Mouse (Mus musculus) lung, adult 2 months (tissue): ENCODE results near the gene Gabrb1. TPM values are rescaled to one million over a fixed set of nuclear protein-coding genes. Genes with fewer than 3 reads are reported as not detected.
A peak's percentile ranks its signal among the peaks of the same experiment; 100 is the strongest.
"Not testable (repeated sequence)": the region's sequence is repeated elsewhere in the genome, so short reads cannot be mapped to it uniquely, and the experiment has no call there.

ENCODE experiments used
- DNase-seq: peaks from one replicate; pipeline ENCODE4 v3.0.0; 2022
- H3K4me1 ChIP-seq: fragments of 200-500 bp; 2 replicates; pipeline ENCODE4 v1.6.1; 2011; ENCODE audit warnings: low read length; ENCODE audit not compliant: control insufficient read depth, insufficient read depth
- H3K4me3 ChIP-seq: fragments of 200-500 bp; replicated peaks from 2 replicates; pipeline ENCODE3; 2011; ENCODE audit warnings: low read depth, mild to moderate bottlenecking, control low read depth, low read length; ENCODE audit errors: extremely low read depth
- CTCF ChIP-seq: fragments of 200-500 bp; IDR thresholded peaks from 2 replicates; pipeline ENCODE4 v1.5.1; 2011; ENCODE audit warnings: mild to moderate bottlenecking, low read length, control low read depth; ENCODE audit not compliant: insufficient read depth
- POLR2A ChIP-seq: fragments of 200-500 bp; IDR thresholded peaks from 2 replicates; pipeline ENCODE4 v1.6.1; 2011; ENCODE audit warnings: low read depth, mild to moderate bottlenecking, control low read depth, low read length, borderline replicate concordance; ENCODE audit errors: extremely low read depth
- WGBS: fragments of 180-500 bp; shearing (Covaris S2); methylation state at CpG from one replicate; pipeline ENCODE4 v1.1.7; 2018; 5-methylcytosine and 5-hydroxymethylcytosine counted together
- polyA plus RNA-seq: library from polyadenylated mRNA; depleted of rRNA; stranded (reverse); fragments of >200 nt; gene quantifications from 2 replicates; pipeline ENCODE4 v1.2.3, GENCODE M21; 2012

Gabrb1 gene
- polyA plus RNA-seq, 1 experiment, result not detected

DNA sequence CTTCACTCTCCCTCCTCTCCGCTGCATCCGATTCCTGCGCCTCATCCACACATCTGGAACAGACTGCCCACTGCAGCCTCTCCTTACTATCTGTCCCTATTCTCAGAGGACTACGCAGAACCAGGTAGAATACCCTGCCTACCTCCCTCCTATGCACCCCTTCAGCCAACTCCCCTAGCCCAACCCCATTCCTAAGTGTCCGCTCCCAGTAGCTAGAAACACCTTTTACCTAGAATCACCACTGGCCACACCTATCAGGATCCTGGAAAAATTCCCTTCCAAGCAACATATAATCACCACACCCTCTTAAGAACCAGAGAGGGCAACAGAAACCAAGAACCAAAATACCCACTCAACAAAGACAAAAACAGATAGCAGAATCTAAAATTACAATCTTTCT, 493.0 kb downstream of the Gabrb1 start:
- no peak for DNase-seq
- no peak overlapping the region for H3K4me3 ChIP-seq
- 92% methylated on average over 5 of the region's 5 CpGs for WGBS
- H3K4me1 ChIP-seq, result no peaks in the 10 kb centered on the region
- TF ChIP-seq CTCF (no peak), POLR2A (no peak)

GRCm38 (mm10) chr5:72155686-72156085, 497.8 kb downstream of the Gabrb1 start:
- not testable (repeated sequence) for DNase-seq, H3K4me3 ChIP-seq, H3K4me1 ChIP-seq
- 85% methylated on average over 3 of the region's 3 CpGs for WGBS

- 77% methylated on average over 5 of the region's 5 CpGs for WGBS
- peaks cover 2% of the 10 kb centered on the region; the same call in 1 of the 2 replicates for H3K4me1 ChIP-seq
- H3K4me3 ChIP-seq, result no peak overlapping the region
- DNase-seq, result no peak
- TF ChIP-seq CTCF (no peak), POLR2A (no peak)
Observed at GRCm38 (mm10) chr5:72156598-72156997, 498.7 kb downstream of the Gabrb1 start.

- WGBS, result 75% methylated on average over 12 of the region's 12 CpGs
- TF ChIP-seq CTCF (no peak), POLR2A (no peak)
- Histone ChIP-seq H3K4me1 (peaks cover 6% of the 10 kb centered on the region), H3K4me3 (no peak overlapping the region)
- DNase-seq, result no peak
Observed at GRCm38 (mm10) chr5:72158667-72159066, 500.8 kb downstream of the Gabrb1 start.

DNA sequence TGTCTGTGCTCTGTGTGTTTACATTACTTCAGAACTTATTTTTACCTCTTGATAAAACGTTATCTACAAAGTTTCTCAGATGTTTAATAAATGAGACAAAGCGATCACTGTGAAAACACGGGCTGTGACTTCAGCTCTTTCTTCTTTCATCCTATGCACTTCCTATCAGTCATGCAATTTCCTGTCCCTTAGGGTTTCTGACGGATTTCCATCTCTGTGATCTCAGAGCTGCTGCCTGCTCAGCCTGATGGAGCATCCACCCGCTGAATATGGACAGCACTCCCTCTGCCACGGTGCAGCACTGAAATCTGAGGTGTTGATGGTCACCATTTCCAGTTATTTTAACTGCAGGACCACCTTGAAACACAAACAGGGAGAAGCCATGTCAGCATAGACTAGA, 501.6 kb downstream of the Gabrb1 start:
- Histone ChIP-seq H3K4me1 (peaks cover 8% of the 10 kb centered on the region), H3K4me3 (no peak overlapping the region)
- DNase-seq, result no peak
- 28% methylated on average over 6 of the region's 6 CpGs for WGBS
- no peak for TF ChIP-seq POLR2A
- TF ChIP-seq CTCF, result no peak

- DNase-seq, result no peak
- TF ChIP-seq CTCF (no peak), POLR2A (no peak)
- peaks cover 8% of the 10 kb centered on the region for H3K4me1 ChIP-seq
- H3K4me3 ChIP-seq, result no peak overlapping the region
- 64% methylated on average over 11 of the region's 11 CpGs for WGBS
Observed at GRCm38 (mm10) chr5:72160781-72161485, 503.0 kb downstream of the Gabrb1 start.

DNA sequence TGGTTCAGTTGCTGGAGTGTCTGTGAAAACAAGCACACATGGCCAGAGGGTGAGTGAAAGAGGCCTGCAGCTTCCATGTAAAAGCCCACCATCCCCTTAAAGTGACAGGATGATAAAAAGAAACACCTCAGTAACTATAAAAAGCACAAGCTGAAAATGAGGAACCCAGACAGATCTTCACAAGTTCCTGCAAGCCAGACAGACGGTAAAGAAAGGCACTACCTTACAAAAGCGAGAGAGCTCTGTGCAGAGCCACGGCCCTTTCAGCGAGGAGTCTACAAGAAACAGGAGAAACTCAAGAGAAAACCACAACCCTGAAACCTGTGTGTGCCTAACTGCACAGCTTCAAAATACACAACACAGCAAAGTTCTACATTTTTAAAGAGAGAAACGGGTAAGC, 504.9 kb downstream of the Gabrb1 start:
- TF ChIP-seq POLR2A, result no peak
- no peak for TF ChIP-seq CTCF
- 73% methylated on average over 5 of the region's 5 CpGs for WGBS
- peaks cover 16% of the 10 kb centered on the region for H3K4me1 ChIP-seq
- no peak overlapping the region for H3K4me3 ChIP-seq
- DNase-seq, result no peak

GRCm38 (mm10) chr5:72164386-72164785, 506.5 kb downstream of the Gabrb1 start:
- WGBS, result 53% methylated on average over 7 of the region's 7 CpGs
- no peak overlapping the region for H3K4me3 ChIP-seq
- TF ChIP-seq POLR2A (no peak), CTCF (no peak)
- peaks cover 16% of the 10 kb centered on the region for H3K4me1 ChIP-seq
- DNase-seq, result no peak

DNA sequence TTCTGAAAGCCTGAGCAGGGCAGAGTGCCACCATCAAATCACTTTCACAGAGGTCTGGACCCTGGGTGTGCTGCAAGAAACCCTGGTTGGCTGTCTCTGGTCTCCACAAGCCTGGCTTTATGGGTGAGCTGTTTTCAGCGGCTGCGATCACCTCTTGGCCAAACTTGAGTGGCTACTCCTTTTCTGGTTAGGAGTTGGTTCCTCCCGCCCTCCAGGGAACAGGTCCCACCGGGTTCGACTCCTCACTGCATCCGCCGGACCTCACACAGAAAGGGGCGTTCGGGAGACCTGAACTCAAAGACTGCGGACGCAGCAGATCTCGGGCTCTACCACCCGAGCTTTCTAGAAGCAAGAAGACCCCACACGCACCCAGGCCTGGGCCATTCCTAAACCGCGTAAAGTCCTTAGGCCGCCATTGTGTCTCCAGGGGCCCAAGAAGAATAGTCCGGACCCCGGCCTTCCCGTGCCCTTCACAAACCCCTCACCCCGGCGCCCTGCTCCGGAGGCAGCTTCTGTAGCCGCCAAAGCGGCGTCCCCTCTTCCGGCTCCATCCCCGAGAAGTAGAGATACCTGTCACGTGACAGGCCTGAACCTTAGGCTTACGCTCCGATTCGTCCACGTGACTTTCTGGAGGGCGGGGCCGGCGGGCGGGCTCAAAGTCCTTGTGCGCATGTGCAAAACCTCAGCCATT, 509.8 kb downstream of the Gabrb1 start, which contains the start of gene Commd8:
Commd8 (minus strand) TSS at position 596 of the 691 bp plus-strand sequence.
- Histone ChIP-seq H3K4me1 (peaks cover 10% of the 10 kb centered on the region), H3K4me3 (peak within 1 kb of the TSS; percentile 95)
- DNase-seq, result peak; percentile 94
- WGBS, result 1% methylated on average over 38 of the region's 38 CpGs
- TF ChIP-seq POLR2A (peak; percentile 92), CTCF (no peak)

GRCm38 (mm10) chr5:72168285-72168621, 510.3 kb downstream of the Gabrb1 start:
- peak overlapping the region; percentile 41 for H3K4me3 ChIP-seq
- peaks cover 11% of the 10 kb centered on the region for H3K4me1 ChIP-seq
- 0% methylated on average over 4 of the region's 4 CpGs for WGBS
- no peak for TF ChIP-seq POLR2A
- DNase-seq, result no peak
